Mouse (Mus musculus) neural tube, embryonic 15.5 days (tissue): ENCODE results near the gene Cd38. TPM values are rescaled to one million over a fixed set of nuclear protein-coding genes. Genes with fewer than 3 reads are reported as not detected.

Experiments used
- ATAC-seq: fragments of 200-750 bp; cut with Nextera tagmentation; 2 replicates; pipeline ENCODE4 v1.8.0; 2017; ENCODE audit warnings: mild to moderate bottlenecking, moderate TSS enrichment, moderate library complexity; ENCODE audit not compliant: low FRiP score
- H3K27ac ChIP-seq: fragments of 300-500 bp; sonication (generic); replicated peaks from 2 replicates; pipeline ENCODE4 v1.5.1; 2015; ENCODE audit warnings: mild to moderate bottlenecking, inconsistent platforms
- H3K27me3 ChIP-seq: fragments of 300-500 bp; sonication (generic); replicated peaks from 2 replicates; pipeline ENCODE4 v1.6.1; 2015; ENCODE audit warnings: inconsistent platforms
- H3K36me3 ChIP-seq: fragments of 300-500 bp; sonication (generic); 2 replicates; pipeline ENCODE4 v1.6.1; 2015; ENCODE audit warnings: inconsistent platforms
- H3K4me1 ChIP-seq: fragments of 300-500 bp; sonication (generic); 2 replicates; pipeline ENCODE4 v1.6.1; 2015; ENCODE audit warnings: inconsistent platforms
- H3K4me2 ChIP-seq: fragments of 300-500 bp; sonication (generic); 2 replicates; pipeline ENCODE4 v1.6.1; 2015; ENCODE audit warnings: inconsistent platforms, mild to moderate bottlenecking, moderate library complexity
- H3K4me3 ChIP-seq: fragments of 300-500 bp; sonication (generic); replicated peaks from 2 replicates; pipeline ENCODE4 v1.5.1; 2015; ENCODE audit warnings: mild to moderate bottlenecking, inconsistent platforms
- H3K9ac ChIP-seq: fragments of 300-500 bp; sonication (generic); replicated peaks from 2 replicates; pipeline ENCODE4 v1.6.1; 2015; ENCODE audit warnings: mild to moderate bottlenecking, inconsistent platforms
- H3K9me3 ChIP-seq: fragments of 300-500 bp; sonication (generic); replicated peaks from 2 replicates; pipeline ENCODE4 v1.6.1; 2016; ENCODE audit warnings: inconsistent platforms
- WGBS: fragments of 180-500 bp; shearing (Covaris S2); methylation state at CpG from one replicate; pipeline ENCODE4 v1.1.7; 2015; ENCODE audit warnings: mixed read lengths; 5-methylcytosine and 5-hydroxymethylcytosine counted together
- polyA plus RNA-seq: library from polyadenylated mRNA; unstranded; fragments of >200 nt; fragmentation: Nextera tagmentation; extraction: Ambion mirVana; gene quantifications from 2 replicates; pipeline ENCODE4 v1.2.1, GENCODE M21; 2015

Gene Cd38
- polyA plus RNA-seq, 1 experiment from 2014 or later = 3.1 TPM

DNA sequence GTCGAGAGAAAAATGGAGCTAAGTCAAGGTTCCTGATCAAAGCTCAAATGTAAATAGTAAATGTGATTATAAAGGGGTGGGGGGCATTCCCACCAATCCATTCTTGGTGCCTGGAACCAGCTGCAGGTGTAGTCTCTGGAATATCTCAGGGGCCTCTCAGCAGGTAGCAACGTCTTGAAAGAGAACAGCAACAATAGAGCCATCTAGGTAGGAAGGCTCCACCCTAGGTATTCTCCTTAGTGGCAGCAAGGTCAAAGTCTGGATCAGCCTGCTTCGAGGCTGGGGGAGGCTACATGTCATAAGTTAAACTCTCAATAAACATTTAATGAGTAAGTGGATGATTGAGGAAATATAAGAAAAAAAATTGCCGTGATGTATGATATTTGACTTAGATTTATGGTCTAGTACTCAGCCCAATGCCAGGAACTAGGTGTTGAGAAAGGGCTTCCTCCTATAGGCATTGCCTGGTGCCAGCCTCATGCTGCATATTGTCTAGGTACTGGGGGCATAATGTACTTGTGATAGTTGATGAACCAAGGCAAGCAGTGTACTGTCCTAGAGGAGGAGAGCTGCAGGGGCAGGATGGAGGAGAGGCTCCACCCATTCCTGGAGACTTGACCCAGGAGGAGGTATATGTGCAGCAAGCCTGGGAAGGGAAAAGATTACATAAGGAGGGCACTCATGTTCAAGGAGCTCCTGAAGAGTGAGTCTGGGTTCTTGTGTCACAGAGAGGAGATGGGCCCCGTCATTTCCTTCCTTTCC is 7.5 kb upstream of the Cd38 start:
- H3K4me3 ChIP-seq = no peak overlapping the region
- H3K9me3 ChIP-seq = no peaks in the 10 kb centered on the region
- 78% methylated on average over 5 of the region's 5 CpGs for WGBS
- no peaks in the 10 kb centered on the region for H3K36me3 ChIP-seq
- H3K27ac ChIP-seq = no peak overlapping the region
- no peak overlapping the region for H3K4me2 ChIP-seq
- no peaks in the 10 kb centered on the region for H3K4me1 ChIP-seq
- no peaks in the 10 kb centered on the region for H3K27me3 ChIP-seq
- no peak for ATAC-seq
- no peak overlapping the region for H3K9ac ChIP-seq

DNA sequence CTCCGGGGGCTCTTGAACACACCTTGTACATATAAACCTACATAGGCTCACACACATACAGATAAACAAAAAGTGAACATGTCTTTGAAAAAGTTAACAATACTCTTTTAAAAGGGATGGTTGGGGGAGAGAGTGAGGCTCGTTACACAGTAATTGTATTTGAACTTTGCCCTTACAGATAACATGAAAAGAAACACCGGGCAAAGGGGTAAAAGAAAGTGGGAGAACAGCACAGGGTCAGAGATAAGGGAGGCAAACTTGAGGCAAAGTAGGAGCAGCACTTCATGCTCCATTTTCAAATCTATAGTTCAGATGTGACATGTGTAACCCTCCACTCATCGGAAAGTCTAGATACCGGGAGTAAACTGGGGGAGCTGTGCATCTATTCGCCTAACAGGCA is 4.7 kb upstream of the Cd38 start:
- peaks cover 1% of the 10 kb centered on the region for H3K4me1 ChIP-seq
- no peak for ATAC-seq
- H3K36me3 ChIP-seq = no peaks in the 10 kb centered on the region
- no peak overlapping the region for H3K27ac ChIP-seq
- no peak overlapping the region for H3K4me3 ChIP-seq
- no peaks in the 10 kb centered on the region for H3K27me3 ChIP-seq
- no peak overlapping the region for H3K4me2 ChIP-seq
- H3K9ac ChIP-seq = no peak overlapping the region
- H3K9me3 ChIP-seq = no peaks in the 10 kb centered on the region
- 81% methylated on average over 6 of the region's 6 CpGs for WGBS

DNA sequence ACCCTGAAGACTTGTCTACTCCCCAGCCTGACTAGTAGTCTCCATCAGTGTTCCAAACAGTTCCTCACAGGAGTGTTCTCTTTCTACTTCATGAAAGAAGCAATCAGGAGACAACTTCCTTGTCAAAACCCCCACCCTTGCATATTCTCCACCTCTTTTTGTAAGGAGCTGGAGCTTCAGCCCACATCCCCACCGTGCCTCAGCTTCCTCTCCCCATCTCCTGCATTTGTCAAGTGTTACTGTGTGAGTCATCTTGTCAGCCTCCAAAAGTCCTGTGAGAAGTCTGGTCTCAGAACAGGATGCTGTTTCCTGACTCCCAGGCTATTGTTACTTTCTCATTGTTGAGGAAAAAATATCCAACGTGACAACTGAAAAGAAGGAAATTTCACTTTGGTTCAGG is 3.0 kb upstream of the Cd38 start:
- Histone ChIP-seq H3K9ac (no peak overlapping the region), H3K27me3 (no peaks in the 10 kb centered on the region), H3K9me3 (no peaks in the 10 kb centered on the region), H3K4me2 (no peak overlapping the region), H3K4me1 (peaks cover 9% of the 10 kb centered on the region), H3K4me3 (no peak overlapping the region), H3K27ac (no peak overlapping the region), H3K36me3 (no peaks in the 10 kb centered on the region)
- 85% methylated on average over 2 of the region's 2 CpGs for WGBS
- ATAC-seq = no peak

DNA sequence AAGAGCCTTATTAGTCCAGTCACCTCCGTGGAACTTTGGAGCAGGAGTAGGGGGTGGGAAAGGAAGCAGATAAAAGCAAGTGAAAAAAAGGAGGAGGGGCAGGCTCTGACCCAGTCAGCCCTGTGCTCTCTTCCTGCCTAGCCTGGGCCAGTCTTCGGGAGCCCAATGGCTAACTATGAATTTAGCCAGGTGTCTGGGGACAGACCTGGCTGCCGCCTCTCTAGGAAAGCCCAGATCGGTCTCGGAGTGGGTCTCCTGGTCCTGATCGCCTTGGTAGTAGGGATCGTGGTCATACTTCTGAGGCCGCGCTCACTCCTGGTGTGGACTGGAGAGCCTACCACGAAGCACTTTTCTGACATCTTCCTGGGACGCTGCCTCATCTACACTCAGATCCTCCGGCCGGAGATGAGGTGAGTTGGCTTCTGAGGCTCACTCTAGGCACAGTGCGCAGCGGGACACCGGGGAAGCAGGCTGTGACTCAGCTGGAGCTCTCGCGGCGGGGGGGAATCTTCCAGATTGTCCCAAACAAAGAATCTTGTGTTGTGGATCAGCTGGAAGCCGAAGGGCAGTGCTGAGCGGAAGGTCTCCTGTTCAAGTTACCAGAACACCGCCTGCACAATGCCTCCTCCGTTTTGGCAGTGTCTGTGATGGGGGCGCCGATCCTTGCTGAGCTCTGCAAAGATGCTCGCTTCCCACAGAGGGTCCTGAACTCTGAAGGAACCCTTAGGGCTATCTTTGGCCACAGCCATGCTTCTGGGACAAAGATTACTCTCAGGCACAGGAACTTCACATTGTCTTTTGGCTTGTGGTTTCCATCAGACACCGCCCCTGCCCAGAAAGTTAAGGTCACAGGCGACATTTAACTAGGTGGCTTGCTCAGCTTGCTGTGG is 603 bp downstream of the Cd38 start:
- ATAC-seq = no peak

DNA sequence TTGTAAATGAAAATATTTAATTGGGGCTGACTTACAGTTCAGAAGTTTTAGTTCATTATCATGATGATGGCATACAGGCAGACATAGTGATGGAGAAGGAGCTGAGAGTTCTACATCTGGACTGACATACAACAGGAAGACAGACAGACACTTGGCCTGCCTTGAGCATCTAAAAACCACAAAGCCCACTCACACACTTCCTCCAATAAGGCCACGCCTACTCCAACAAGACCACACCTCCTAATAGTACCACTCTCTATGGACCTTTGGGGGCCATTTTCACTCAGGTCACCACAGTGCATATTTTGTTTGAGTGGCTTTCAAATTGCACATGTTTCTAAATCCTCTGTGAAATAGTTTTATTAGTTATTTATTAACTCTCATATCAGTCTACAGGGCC is 3.5 kb downstream of the Cd38 start:
- Histone ChIP-seq H3K9me3 (no peaks in the 10 kb centered on the region), H3K9ac (no peak overlapping the region), H3K4me2 (no peak overlapping the region), H3K27me3 (no peaks in the 10 kb centered on the region), H3K4me3 (no peak overlapping the region), H3K4me1 (peaks cover 9% of the 10 kb centered on the region), H3K27ac (no peak overlapping the region), H3K36me3 (no peaks in the 10 kb centered on the region)
- no peak for ATAC-seq
- 71% methylated on average over 1 of the region's 1 CpGs for WGBS

More for the DNA sequence above, 603 bp downstream of the Cd38 start:
- Histone ChIP-seq H3K4me1 (peaks cover 9% of the 10 kb centered on the region), H3K36me3 (no peaks in the 10 kb centered on the region), H3K27me3 (no peaks in the 10 kb centered on the region), H3K9ac (0 out of 2 replicates have a peak overlapping the region, but pooled peaks have one; percentile 26), H3K4me3 (peak overlapping the region; percentile 34), H3K27ac (no peak overlapping the region), H3K9me3 (no peaks in the 10 kb centered on the region), H3K4me2 (peak overlapping the region; percentile 67)
- 7% methylated on average over 28 of the region's 28 CpGs for WGBS

DNA sequence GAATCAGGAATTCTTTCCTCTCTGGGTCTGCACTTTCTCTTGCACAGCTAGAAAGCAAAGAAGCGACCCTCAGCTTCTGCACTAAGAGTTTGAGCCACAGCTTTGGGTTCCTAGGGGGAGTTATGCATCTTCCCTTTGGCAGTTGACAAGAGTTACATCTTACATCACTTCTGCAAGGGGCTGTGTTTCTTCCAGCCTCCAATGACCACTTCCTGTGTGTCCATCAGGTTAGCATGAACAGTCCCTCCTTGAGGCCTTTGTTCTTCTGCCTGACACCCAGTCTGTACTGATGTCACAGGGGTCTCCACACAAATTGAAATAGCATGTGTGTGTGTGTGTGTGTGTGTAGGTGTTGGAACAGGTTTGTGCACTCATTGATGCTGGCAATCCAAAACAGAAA is 4.3 kb downstream of the Cd38 start:
- Histone ChIP-seq H3K4me1 (peaks cover 9% of the 10 kb centered on the region), H3K9ac (no peak overlapping the region), H3K4me3 (no peak overlapping the region), H3K27ac (no peak overlapping the region), H3K27me3 (no peaks in the 10 kb centered on the region), H3K36me3 (no peaks in the 10 kb centered on the region), H3K9me3 (no peaks in the 10 kb centered on the region), H3K4me2 (no peak overlapping the region)
- ATAC-seq = no peak
- 73% methylated on average over 1 of the region's 1 CpGs for WGBS

DNA sequence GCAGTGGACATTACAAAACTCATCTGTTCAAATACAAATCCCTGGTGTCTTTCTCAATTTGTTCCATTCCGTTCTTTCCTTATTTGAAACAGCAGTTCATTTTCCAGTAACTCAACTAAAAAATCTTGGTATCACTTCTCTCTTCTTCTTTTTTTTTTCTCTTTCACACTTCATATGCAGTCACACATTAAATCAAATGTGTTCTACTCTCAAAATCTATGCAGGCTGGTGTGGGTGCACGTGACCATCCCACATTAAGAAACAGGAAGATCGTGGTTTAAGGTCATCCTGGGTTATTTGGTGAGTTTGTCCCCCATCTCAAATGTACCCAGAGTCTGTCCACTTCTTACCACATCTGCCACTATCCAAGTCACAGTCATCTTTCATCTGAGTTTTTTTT is 13.7 kb downstream of the Cd38 start:
- Histone ChIP-seq H3K9me3 (no peaks in the 10 kb centered on the region), H3K4me3 (no peak overlapping the region), H3K36me3 (no peaks in the 10 kb centered on the region), H3K27me3 (no peaks in the 10 kb centered on the region), H3K27ac (no peak overlapping the region), H3K4me1 (no peaks in the 10 kb centered on the region), H3K4me2 (no peak overlapping the region), H3K9ac (no peak overlapping the region)
- ATAC-seq = no peak
- 91% methylated on average over 3 of the region's 3 CpGs for WGBS

DNA sequence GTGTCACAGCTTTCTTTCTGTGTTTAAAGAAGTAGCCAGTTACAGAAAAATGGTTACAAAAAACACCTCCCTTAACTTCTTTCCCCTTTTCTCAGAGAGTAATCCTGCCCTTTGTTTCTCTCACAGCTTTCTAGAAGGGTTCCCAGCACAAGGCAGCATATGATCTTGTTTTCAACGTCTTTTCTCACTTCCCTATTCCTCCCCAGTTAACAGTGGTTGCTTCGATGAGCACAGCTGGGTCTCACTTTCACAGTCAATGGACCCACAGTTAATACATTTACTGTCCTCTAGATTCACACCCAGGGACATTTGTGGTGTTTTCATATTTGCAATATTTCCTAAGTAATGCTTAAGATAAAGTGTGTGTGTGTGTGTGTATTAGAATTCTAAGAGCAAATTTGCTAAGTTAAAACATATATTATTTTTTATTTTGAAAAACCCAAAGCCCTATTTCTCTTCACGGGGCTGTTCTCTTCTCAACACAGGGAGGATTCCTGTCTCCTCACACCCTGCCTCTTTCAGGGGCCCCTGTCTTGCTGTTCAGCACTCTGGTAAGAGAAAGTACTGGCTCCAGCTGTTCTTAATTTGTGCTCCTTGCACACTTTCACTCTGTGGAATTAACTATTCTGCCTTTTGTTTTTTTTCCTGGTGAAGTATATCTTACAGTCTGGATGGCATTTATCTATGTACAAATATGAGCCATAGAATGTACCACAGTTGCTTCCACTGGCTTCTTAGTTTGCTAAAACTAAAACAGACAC is 16.9 kb downstream of the Cd38 start:
- no peak overlapping the region for H3K9ac ChIP-seq
- H3K36me3 ChIP-seq = no peaks in the 10 kb centered on the region
- 33% methylated on average over 3 of the region's 3 CpGs for WGBS
- no peak for ATAC-seq
- no peak overlapping the region for H3K4me2 ChIP-seq
- H3K9me3 ChIP-seq = no peaks in the 10 kb centered on the region
- H3K27me3 ChIP-seq = no peaks in the 10 kb centered on the region
- H3K4me3 ChIP-seq = no peak overlapping the region
- H3K4me1 ChIP-seq = no peaks in the 10 kb centered on the region
- no peak overlapping the region for H3K27ac ChIP-seq

DNA sequence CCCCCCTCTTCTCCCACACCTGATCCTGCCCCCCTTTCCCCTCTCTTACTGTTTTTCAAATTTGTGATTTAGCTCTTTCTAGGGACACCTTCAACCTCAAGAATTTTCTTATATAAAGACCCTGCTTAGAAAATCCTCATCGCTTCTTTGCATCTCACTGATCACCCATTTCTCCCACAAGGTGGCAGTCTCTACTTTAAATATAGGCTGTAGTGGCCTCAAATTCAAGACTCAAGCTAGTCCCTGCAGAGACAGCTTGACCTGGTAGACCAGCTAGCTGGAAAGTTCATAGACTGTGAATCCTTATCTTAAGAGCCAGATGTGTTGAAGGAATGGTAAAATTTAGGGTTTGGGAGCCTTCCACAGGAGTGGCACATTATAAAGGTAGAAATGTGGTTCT is 24.0 kb downstream of the Cd38 start:
- H3K4me3 ChIP-seq = no peak overlapping the region
- H3K9ac ChIP-seq = no peak overlapping the region
- no peak for ATAC-seq
- 13% methylated on average over 1 of the region's 1 CpGs for WGBS
- no peaks in the 10 kb centered on the region for H3K36me3 ChIP-seq
- H3K27ac ChIP-seq = no peak overlapping the region
- H3K4me2 ChIP-seq = no peak overlapping the region
- no peaks in the 10 kb centered on the region for H3K4me1 ChIP-seq
- no peaks in the 10 kb centered on the region for H3K27me3 ChIP-seq
- H3K9me3 ChIP-seq = no peaks in the 10 kb centered on the region

DNA sequence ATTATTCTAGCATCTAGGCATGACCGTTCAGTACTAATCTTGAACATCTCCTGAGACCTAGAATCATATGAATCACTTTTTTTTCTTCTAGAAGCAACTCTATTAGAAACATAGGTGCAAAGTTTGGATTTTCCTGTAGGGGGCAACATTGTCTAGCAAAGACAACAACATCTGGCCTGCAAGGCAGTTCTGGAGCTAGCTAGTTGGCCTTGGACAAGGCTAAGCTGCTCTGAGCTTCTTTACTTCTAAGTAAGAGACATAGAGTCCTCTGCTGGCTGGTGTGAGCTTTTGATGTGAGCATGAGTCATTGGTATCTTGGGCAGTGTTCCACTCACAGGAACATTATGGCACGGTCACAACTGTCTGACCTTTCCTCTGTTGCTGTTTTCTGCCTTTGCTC is 25.8 kb downstream of the Cd38 start:
- no peaks in the 10 kb centered on the region for H3K9me3 ChIP-seq
- H3K9ac ChIP-seq = no peak overlapping the region
- H3K4me2 ChIP-seq = no peak overlapping the region
- ATAC-seq = no peak
- no peaks in the 10 kb centered on the region for H3K4me1 ChIP-seq
- H3K36me3 ChIP-seq = no peaks in the 10 kb centered on the region
- 82% methylated on average over 2 of the region's 2 CpGs for WGBS
- no peak overlapping the region for H3K27ac ChIP-seq
- H3K27me3 ChIP-seq = no peaks in the 10 kb centered on the region
- no peak overlapping the region for H3K4me3 ChIP-seq

DNA sequence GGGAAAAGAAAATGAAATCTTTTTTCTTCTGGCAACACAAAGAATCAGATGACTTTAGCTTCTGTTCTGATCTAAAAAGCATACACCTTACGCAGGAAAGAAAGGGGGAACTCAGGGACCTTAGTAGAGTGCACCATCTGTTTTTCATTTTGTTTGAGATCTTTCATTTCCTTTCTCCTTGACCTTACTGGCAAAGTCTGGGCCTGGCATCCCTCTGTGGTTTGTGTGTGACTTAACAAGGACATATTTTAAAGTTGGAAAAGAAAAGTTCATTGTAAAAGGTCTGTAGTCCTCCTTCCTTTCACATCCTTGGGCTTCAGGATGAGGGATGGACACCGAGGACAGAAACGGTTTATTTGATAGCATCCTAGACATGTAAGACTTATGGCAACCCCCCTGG is 27.6 kb downstream of the Cd38 start:
- H3K9ac ChIP-seq = no peak overlapping the region
- ATAC-seq = no peak
- H3K9me3 ChIP-seq = no peaks in the 10 kb centered on the region
- no peak overlapping the region for H3K27ac ChIP-seq
- no peak overlapping the region for H3K4me2 ChIP-seq
- no peaks in the 10 kb centered on the region for H3K4me1 ChIP-seq
- no peaks in the 10 kb centered on the region for H3K36me3 ChIP-seq
- 77% methylated on average over 3 of the region's 3 CpGs for WGBS
- no peaks in the 10 kb centered on the region for H3K27me3 ChIP-seq
- H3K4me3 ChIP-seq = no peak overlapping the region
